Mouse (Mus musculus) liver, postnatal 0 days (tissue): ENCODE measurements around the gene Psma4. TPM values are rescaled to one million over a fixed set of nuclear protein-coding genes. Genes with fewer than 3 reads are reported as not detected.
A peak's percentile ranks its signal among the peaks of the same experiment; 100 is the strongest.

Experiments used
- ATAC-seq: fragments of 200-750 bp; cut with Nextera tagmentation; 2 replicates; pipeline ENCODE4 v1.8.0; 2017; ENCODE audit warnings: mild to moderate bottlenecking, moderate library complexity
- DNase-seq: peaks from one replicate; pipeline ENCODE4 v3.0.0-alpha.2; 2016
- H3K27ac ChIP-seq: fragments of 300-500 bp; sonication (generic); 2 replicates; pipeline ENCODE4 v1.5.1; 2014; ENCODE audit warnings: antibody characterized with exemption, moderate library complexity, mild to moderate bottlenecking, low read depth
- H3K27me3 ChIP-seq: fragments of 300-500 bp; sonication (generic); 2 replicates; pipeline ENCODE4 v1.6.1; 2014; ENCODE audit warnings: low read length, control low read depth, mixed read lengths; ENCODE audit not compliant: insufficient read depth
- H3K36me3 ChIP-seq: fragments of 300-500 bp; sonication (generic); replicated peaks from 2 replicates; pipeline ENCODE4 v1.6.1; 2014; ENCODE audit warnings: mild to moderate bottlenecking, control low read depth, low read length, moderate library complexity, mixed read lengths; ENCODE audit not compliant: insufficient read depth
- H3K4me1 ChIP-seq: fragments of 300-500 bp; sonication (generic); 2 replicates; pipeline ENCODE4 v1.6.1; 2014; ENCODE audit warnings: antibody characterized with exemption, mild to moderate bottlenecking, control low read depth; ENCODE audit not compliant: insufficient read depth
- H3K4me2 ChIP-seq: fragments of 300-500 bp; sonication (generic); 2 replicates; pipeline ENCODE4 v1.6.1; 2014; ENCODE audit warnings: low read depth, mild to moderate bottlenecking, low read length, moderate library complexity, mixed read lengths
- H3K4me3 ChIP-seq: fragments of 300-500 bp; sonication (generic); 2 replicates; pipeline ENCODE4 v1.5.1; 2014; ENCODE audit warnings: low read depth, low read length
- H3K9ac ChIP-seq: fragments of 300-500 bp; sonication (generic); replicated peaks from 2 replicates; pipeline ENCODE4 v1.6.1; 2014; ENCODE audit warnings: mild to moderate bottlenecking, moderate library complexity
- H3K9me3 ChIP-seq: fragments of 300-500 bp; sonication (generic); 2 replicates; pipeline ENCODE4 v1.6.1; 2016; ENCODE audit warnings: mild to moderate bottlenecking, control low read depth, low read length, mixed read lengths
- CTCF ChIP-seq: sonication (generic); IDR thresholded peaks from 2 replicates; pipeline ENCODE4 v1.5.1; 2016; ENCODE audit warnings: antibody characterized with exemption, low read depth
- EP300 ChIP-seq: IDR thresholded peaks from 2 replicates; pipeline ENCODE4 v1.6.1; 2016; ENCODE audit warnings: antibody characterized with exemption, low read depth, mild to moderate bottlenecking
- WGBS: fragments of 180-500 bp; shearing (Covaris S2); extraction: QIAGEN DNeasy Blood & Tissue Kit; methylation state at CpG from one replicate; pipeline ENCODE4 v1.1.7; 2014; ENCODE audit not compliant: insufficient replicate concordance; 5-methylcytosine and 5-hydroxymethylcytosine counted together
- polyA plus RNA-seq: library from polyadenylated mRNA; unstranded; fragments of >200 nt; fragmentation: Nextera tagmentation; extraction: Ambion mirVana; gene quantifications from 2 replicates; pipeline ENCODE4 v1.2.1, GENCODE M21; 2015

The Psma4 gene
- polyA plus RNA-seq, 1 experiment from 2014 or later: 118 TPM

DNA sequence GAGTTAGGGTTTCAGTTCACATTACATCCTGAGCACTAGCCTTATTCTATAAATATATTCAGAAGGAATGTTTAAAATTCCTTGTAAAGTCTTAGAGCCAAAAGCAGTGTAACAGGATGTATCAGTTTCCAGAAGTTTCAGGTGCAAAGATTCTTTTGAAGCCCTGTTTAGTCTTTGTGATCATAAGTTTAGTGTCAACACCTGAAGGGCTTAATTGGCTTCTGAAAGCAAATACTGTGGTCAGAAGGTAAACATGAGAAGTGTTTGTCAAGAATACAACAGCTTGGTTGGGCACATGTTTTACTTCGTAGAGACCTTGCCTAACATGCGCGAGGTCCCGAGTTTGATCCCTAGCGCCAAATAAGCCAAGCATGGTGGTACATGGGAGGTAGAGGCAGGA is 31.8 kb upstream of the Psma4 start:
- no peaks in the 10 kb centered on the region for H3K27me3 ChIP-seq
- H3K4me2 ChIP-seq: no peak overlapping the region
- 74% methylated on average over 5 of the region's 5 CpGs for WGBS
- peaks cover 6% of the 10 kb centered on the region; the same call in 1 of the 2 replicates for H3K4me1 ChIP-seq
- DNase-seq (no peak), ATAC-seq (no peak)
- H3K36me3 ChIP-seq: peaks cover 8% of the 10 kb centered on the region
- TF ChIP-seq CTCF: no peak
- no peak for TF ChIP-seq EP300
- peaks cover 2% of the 10 kb centered on the region; the same call in 1 of the 2 replicates for H3K9me3 ChIP-seq
- no peak overlapping the region for H3K4me3 ChIP-seq
- H3K27ac ChIP-seq: peak overlapping the region; percentile 95
- H3K9ac ChIP-seq: no peak overlapping the region

DNA sequence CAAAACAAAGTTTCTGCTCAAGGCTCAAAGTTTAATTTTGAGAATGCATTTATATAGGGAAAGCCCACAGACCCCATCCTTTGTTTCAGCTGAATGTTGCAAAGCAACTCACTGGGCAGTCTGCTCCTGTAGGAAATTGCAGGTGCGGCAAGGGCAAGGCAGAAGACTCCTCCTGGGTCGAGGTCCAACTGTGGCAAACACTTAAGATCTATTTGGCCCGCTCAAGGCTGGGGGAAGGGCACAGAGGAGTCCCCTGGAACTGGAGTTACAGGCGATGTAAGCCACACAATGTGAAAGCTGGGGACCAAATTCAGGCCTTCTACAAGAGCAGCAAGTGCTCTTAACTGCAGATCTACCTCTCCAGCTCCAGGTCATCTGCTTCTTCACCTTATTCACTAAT is 30.6 kb upstream of the Psma4 start:
- Histone ChIP-seq H3K4me3 (no peak overlapping the region), H3K9me3 (peaks cover 2% of the 10 kb centered on the region; the same call in 1 of the 2 replicates), H3K27ac (no peak overlapping the region), H3K4me1 (peaks cover 6% of the 10 kb centered on the region; the same call in 1 of the 2 replicates), H3K36me3 (peaks cover 8% of the 10 kb centered on the region), H3K9ac (no peak overlapping the region), H3K27me3 (no peaks in the 10 kb centered on the region), H3K4me2 (no peak overlapping the region)
- ATAC-seq: no peak
- TF ChIP-seq EP300 (no peak), CTCF (no peak)
- WGBS: 53% methylated on average over 4 of the region's 4 CpGs
- DNase-seq: no peak

DNA sequence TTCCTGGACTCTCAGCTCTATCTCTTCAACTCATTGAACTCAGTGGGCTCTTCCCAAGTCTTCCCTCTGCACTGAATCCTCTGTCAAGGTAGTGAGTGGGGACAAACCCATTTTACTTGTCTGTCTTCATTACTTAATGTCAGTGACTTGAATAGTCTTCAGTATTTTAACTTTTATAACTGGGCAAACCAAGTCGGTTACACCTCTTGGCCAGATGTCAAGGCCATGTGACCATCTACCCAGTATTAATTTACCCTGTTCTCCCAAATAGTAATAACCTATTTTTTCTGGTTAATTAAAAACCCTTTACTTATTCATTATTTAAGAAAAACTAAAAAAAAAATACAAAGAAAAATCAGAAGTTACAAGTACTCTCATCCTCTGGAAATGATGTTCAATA is 19.8 kb upstream of the Psma4 start:
- ATAC-seq: no peak
- H3K27ac ChIP-seq: no peak overlapping the region
- WGBS: 79% methylated on average over 1 of the region's 1 CpGs

DNA sequence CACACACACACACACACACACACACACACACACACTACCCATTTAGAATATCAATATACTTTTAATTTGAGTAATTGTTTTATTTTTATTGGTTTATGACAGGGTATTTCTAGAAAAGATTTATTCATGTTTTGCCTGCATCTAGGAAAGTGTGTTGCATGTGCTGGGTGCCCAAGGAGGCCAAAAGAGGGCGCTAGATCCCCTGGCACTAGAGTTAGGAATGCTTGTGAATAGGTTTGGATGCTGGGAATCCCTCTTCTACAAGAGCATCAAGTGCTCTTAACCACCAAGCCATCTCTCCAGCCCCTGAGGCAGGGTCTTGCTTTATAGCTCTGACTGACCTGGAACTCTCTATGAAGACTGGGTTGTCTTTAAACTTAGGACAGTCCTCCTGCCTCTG is 18.8 kb upstream of the Psma4 start:
- 22% methylated on average over 1 of the region's 1 CpGs for WGBS
- no peak overlapping the region for H3K4me3 ChIP-seq
- H3K4me2 ChIP-seq: no peak overlapping the region
- H3K9me3 ChIP-seq: no peaks in the 10 kb centered on the region
- no peak for ATAC-seq
- no peaks in the 10 kb centered on the region for H3K4me1 ChIP-seq
- no peak for DNase-seq
- TF ChIP-seq EP300 (no peak), CTCF (peak; percentile 43)
- H3K27ac ChIP-seq: 0 out of 2 replicates have a peak overlapping the region, but pooled peaks have one; percentile 11
- no peaks in the 10 kb centered on the region for H3K27me3 ChIP-seq
- no peaks in the 10 kb centered on the region for H3K36me3 ChIP-seq
- no peak overlapping the region for H3K9ac ChIP-seq

More for the DNA sequence above, 19.8 kb upstream of the Psma4 start:
- no peaks in the 10 kb centered on the region for H3K4me1 ChIP-seq
- H3K4me3 ChIP-seq: no peak overlapping the region
- no peaks in the 10 kb centered on the region for H3K27me3 ChIP-seq
- TF ChIP-seq CTCF (no peak), EP300 (no peak)
- no peak overlapping the region for H3K4me2 ChIP-seq
- no peak overlapping the region for H3K9ac ChIP-seq
- no peaks in the 10 kb centered on the region for H3K9me3 ChIP-seq
- no peak for DNase-seq
- H3K36me3 ChIP-seq: no peaks in the 10 kb centered on the region

DNA sequence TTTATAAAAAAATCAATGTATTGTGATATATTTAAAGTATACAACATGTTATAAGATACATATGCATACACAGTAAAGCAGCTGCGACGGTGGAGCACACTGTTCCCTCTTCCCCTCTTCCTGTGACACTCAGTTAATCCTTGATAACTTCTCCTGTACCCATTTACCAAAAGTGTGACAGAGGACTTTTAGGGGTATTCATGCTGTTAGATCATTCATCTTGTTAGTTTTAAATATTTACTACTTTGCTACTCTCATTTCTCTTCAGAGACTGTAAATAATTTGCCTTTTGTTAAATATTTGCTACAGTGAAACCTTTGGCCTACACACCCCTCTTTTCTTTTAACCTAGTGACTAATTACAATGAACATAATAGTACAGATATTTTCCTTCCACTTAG is 18.2 kb upstream of the Psma4 start:
- WGBS: 60% methylated on average over 2 of the region's 2 CpGs
- Histone ChIP-seq H3K27ac (no peak overlapping the region), H3K27me3 (no peaks in the 10 kb centered on the region), H3K9ac (no peak overlapping the region), H3K4me2 (no peak overlapping the region), H3K4me1 (no peaks in the 10 kb centered on the region), H3K9me3 (no peaks in the 10 kb centered on the region), H3K36me3 (no peaks in the 10 kb centered on the region), H3K4me3 (no peak overlapping the region)
- peak; percentile 36; the same call in 1 of the 2 replicates for ATAC-seq
- TF ChIP-seq CTCF: no peak
- TF ChIP-seq EP300: no peak
- DNase-seq: no peak

DNA sequence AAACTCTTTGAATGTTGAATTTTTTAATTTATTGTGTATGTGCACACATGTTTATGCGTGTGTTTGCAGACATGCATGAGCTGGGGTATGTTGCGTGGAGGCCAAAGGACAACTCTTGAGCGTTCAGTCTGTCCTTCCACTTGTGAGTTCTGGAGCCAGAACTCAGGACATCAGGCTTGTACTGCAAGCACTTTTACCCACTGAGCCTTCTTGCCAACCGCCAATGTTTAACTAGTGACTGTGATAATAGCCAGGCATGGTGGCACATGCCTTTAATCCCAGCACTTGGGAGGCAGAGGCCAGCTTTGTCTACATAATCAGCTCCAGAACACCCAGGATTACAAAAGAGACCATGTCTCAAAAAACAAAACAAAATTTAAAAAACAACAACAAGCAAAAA is 8.5 kb upstream of the Psma4 start:
- no peaks in the 10 kb centered on the region for H3K9me3 ChIP-seq
- peaks cover 3% of the 10 kb centered on the region; the same call in 1 of the 2 replicates for H3K36me3 ChIP-seq
- ATAC-seq (0 out of 2 replicates have a peak, but pooled peaks have one; percentile 40), DNase-seq (no peak)
- WGBS: 90% methylated on average over 4 of the region's 4 CpGs
- H3K4me2 ChIP-seq: no peak overlapping the region
- TF ChIP-seq EP300 (no peak), CTCF (no peak)
- H3K9ac ChIP-seq: no peak overlapping the region
- H3K4me3 ChIP-seq: no peak overlapping the region
- H3K27me3 ChIP-seq: no peaks in the 10 kb centered on the region
- H3K4me1 ChIP-seq: no peaks in the 10 kb centered on the region
- H3K27ac ChIP-seq: no peak overlapping the region

DNA sequence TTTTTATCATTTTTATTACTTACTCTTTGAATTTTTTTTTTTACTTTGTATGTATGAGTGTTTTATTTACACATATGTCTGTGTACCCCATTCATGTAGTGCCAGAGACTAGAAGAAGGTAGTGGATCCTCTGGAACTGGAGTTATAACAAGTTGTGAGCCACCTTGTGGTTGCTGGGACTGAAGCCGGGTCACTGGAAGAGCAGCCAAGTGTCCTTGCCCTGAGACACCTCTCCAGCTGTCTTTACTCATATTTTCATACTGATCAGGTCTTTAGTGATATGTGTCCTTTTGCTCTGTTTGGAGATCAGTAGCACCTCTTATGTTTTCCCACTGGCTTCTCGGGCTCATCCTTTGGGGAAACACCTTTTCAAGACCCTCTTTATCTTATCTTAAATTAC is 6.1 kb upstream of the Psma4 start:
- H3K4me1 ChIP-seq: no peaks in the 10 kb centered on the region
- ATAC-seq: no peak
- no peak overlapping the region for H3K4me3 ChIP-seq
- no peak overlapping the region for H3K4me2 ChIP-seq
- H3K27me3 ChIP-seq: no peaks in the 10 kb centered on the region
- DNase-seq: no peak
- 68% methylated on average over 2 of the region's 2 CpGs for WGBS
- no peak overlapping the region for H3K27ac ChIP-seq
- TF ChIP-seq EP300: no peak
- no peak for TF ChIP-seq CTCF
- no peak overlapping the region for H3K9ac ChIP-seq
- H3K9me3 ChIP-seq: no peaks in the 10 kb centered on the region
- H3K36me3 ChIP-seq: no peaks in the 10 kb centered on the region
